Mouse (Mus musculus): ENCODE results near the gene Fam209. TPM values are rescaled to one million over a fixed set of nuclear protein-coding genes. Genes with fewer than 3 reads are reported as not detected.

Fam209 gene
- not detected in 2 replicates for polyA plus RNA-seq (2012)

- no peak for TF ChIP-seq GATA1 (IDR thresholded peaks at IDR 0.05; ENCODE audit: low read length)
These were observed at the start of gene Fam209 for GRCm38 (mm10) chr2:172472318-172472717. TSS of gene Fam209 (plus strand) at chr2:172472520.

- no peak for TF ChIP-seq GATA1 (IDR thresholded peaks at IDR 0.05; ENCODE audit: low read length)
These were observed 41.7 kb upstream of the Fam209 start for GRCm38 (mm10) chr2:172430609-172431008.

GRCm38 (mm10) chr2:172433746-172434145 is 38.6 kb upstream of the Fam209 start:
- no peak for TF ChIP-seq GATA1 (IDR thresholded peaks at IDR 0.05; ENCODE audit: low read length)

GRCm38 (mm10) chr2:172437371-172437952 is 34.9 kb upstream of the Fam209 start:
- TF ChIP-seq GATA1 (IDR thresholded peaks at IDR 0.05; ENCODE audit: low read length), result no peak

- no peak for TF ChIP-seq GATA1 (IDR thresholded peaks at IDR 0.05; ENCODE audit: low read length)
These were observed 32.3 kb upstream of the Fam209 start, which contains the start of gene Rtf2 for GRCm38 (mm10) chr2:172439843-172440639. TSS of gene Rtf2 (plus strand) at chr2:172440556.

- TF ChIP-seq GATA1 (IDR thresholded peaks at IDR 0.05; ENCODE audit: low read length), result no peak
These were observed 31.7 kb upstream of the Fam209 start for GRCm38 (mm10) chr2:172440640-172441005.

- TF ChIP-seq GATA1 (IDR thresholded peaks at IDR 0.05; ENCODE audit: low read length), result no peak
These were observed 31.1 kb upstream of the Fam209 start for GRCm38 (mm10) chr2:172441176-172441575.

- no peak for TF ChIP-seq GATA1 (IDR thresholded peaks at IDR 0.05; ENCODE audit: low read length)
These were observed 26.7 kb upstream of the Fam209 start for GRCm38 (mm10) chr2:172445617-172446016.

- no peak for TF ChIP-seq GATA1 (IDR thresholded peaks at IDR 0.05; ENCODE audit: low read length)
These were observed 25.0 kb upstream of the Fam209 start for GRCm38 (mm10) chr2:172447317-172447716.

GRCm38 (mm10) chr2:172448329-172448728 is 24.0 kb upstream of the Fam209 start:
- no peak for TF ChIP-seq GATA1 (IDR thresholded peaks at IDR 0.05; ENCODE audit: low read length)

- TF ChIP-seq GATA1 (IDR thresholded peaks at IDR 0.05; ENCODE audit: low read length), result no peak
These were observed 21.7 kb upstream of the Fam209 start for GRCm38 (mm10) chr2:172450640-172451039.

GRCm38 (mm10) chr2:172452031-172452430 is 20.3 kb upstream of the Fam209 start:
- TF ChIP-seq GATA1 (IDR thresholded peaks at IDR 0.05; ENCODE audit: low read length), result no peak

- TF ChIP-seq GATA1 (IDR thresholded peaks at IDR 0.05; ENCODE audit: low read length), result no peak
These were observed 19.9 kb upstream of the Fam209 start for GRCm38 (mm10) chr2:172452458-172452857.

- no peak for TF ChIP-seq GATA1 (IDR thresholded peaks at IDR 0.05; ENCODE audit: low read length)
These were observed 13.8 kb upstream of the Fam209 start, which contains the start of gene Gcnt7 for GRCm38 (mm10) chr2:172458496-172458895. TSS of gene Gcnt7 (minus strand) at chr2:172458596.

GRCm38 (mm10) chr2:172460647-172461046 is 11.7 kb upstream of the Fam209 start:
- no peak for TF ChIP-seq GATA1 (IDR thresholded peaks at IDR 0.05; ENCODE audit: low read length)

- no peak for TF ChIP-seq GATA1 (IDR thresholded peaks at IDR 0.05; ENCODE audit: low read length)
These were observed 9.5 kb upstream of the Fam209 start for GRCm38 (mm10) chr2:172462813-172463212.

All from G1E-ER4 (cell line).